Mouse (Mus musculus) layer of hippocampus, postnatal 14 days (tissue): Measurements from ENCODE around the gene Vmn1r52. TPM values are rescaled to one million over a fixed set of nuclear protein-coding genes. Genes with fewer than 3 reads are reported as not detected.
"Not testable (repeated sequence)": the region's sequence is repeated elsewhere in the genome, so short reads cannot be mapped to it uniquely, and the experiment has no call there.

Experiments used
- DNase-seq, 2 experiments: peaks; one replicate each; pipeline ENCODE4 v3.0.0; 2021 to 2022; ENCODE audit warnings: low spot score in 2 of 2, mixed read lengths in 1 of 2
- long read RNA-seq, 2 experiments: library from polyadenylated mRNA; stranded (forward); transcript quantifications; one replicate each; pipeline ENCODE4 v2.0.0; 2021
- total RNA-seq, 2 experiments: library from RNA; stranded (reverse); gene quantifications; 2 replicates each; pipeline ENCODE4 v1.2.3; 2021

The Vmn1r52 gene
- not detected for total RNA-seq
- long read RNA-seq, experiment 1 = 0 reads
- long read RNA-seq, experiment 2 = 0 reads

DNA sequence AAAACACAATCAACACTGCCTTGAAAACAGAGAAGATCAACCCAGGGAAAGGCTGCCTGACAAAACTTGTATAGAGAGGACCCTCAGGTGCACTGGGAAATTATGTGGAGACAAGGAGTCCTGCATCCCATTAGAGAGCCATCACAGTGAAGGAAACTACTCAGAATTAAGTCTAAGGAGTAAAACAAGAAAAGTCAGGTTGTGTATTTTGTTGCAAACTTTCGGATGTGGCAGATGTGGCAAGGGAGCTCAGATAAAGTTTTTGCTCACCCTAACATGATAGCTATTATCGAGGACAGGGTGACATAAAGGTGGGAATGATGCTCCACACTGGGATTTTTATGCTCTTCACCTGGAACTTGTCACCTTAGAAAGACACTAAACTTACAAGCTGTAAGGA lies at the start of gene Vmn1r52:
Vmn1r52 (plus strand) TSS at position 301 of the 400 bp plus-strand sequence.
- DNase-seq = no peak

- no peak for DNase-seq
Observed at GRCm38 (mm10) chr6:90160139-90160538, 14.5 kb upstream of the Vmn1r52 start.

- not testable (repeated sequence) for DNase-seq
Observed at GRCm38 (mm10) chr6:90202493-90202892, 27.9 kb downstream of the Vmn1r52 start, which contains the start of gene V1ra8. TSS of gene V1ra8 (plus strand) at chr6:90202793.

DNA sequence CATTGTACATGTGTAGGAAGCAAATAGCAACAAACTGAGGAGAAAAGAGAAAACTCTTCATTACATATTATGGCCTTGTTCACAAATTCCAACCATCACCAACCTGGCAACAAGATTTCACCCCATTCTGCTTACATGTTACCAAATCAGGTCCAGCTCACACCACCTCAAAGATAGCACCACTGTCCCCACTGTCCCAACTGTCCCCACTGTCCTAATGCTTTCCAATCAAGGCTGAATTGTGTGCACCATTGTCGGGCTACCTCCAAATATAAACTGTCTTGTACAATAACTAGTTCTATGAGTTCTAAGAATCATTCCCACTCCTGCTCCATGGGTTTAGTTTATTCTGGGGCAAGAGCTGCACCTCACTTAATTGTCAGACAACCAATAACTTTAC lies 49.7 kb downstream of the Vmn1r52 start, which contains the start of gene Vmn1r53:
Vmn1r53 (minus strand) TSS at position 101 of the 400 bp plus-strand sequence.
- no peak for DNase-seq

Other genes starting within 250 kb of the Vmn1r52 start
- gene Vmn1r45, start 234.2 kb upstream of the Vmn1r52 start, total RNA-seq = not detected
- gene Vmn1r46, start 205.5 kb upstream of the Vmn1r52 start, total RNA-seq = not detected
- not detected for gene Vmn1r47, start 158.7 kb upstream of the Vmn1r52 start, total RNA-seq
- gene Vmn1r48, start 138.0 kb upstream of the Vmn1r52 start, total RNA-seq = not detected
- gene Vmn1r49, start 96.3 kb upstream of the Vmn1r52 start, total RNA-seq = not detected
- gene Vmn1r50, start 73.4 kb upstream of the Vmn1r52 start, total RNA-seq = not detected
- gene Vmn1r51, start 52.2 kb upstream of the Vmn1r52 start, total RNA-seq = not detected
- gene V1ra8, start 28.0 kb downstream of the Vmn1r52 start, total RNA-seq = not detected
- gene Vmn1r53, start 49.6 kb downstream of the Vmn1r52 start, total RNA-seq = not detected
- not detected for gene Vmn1r54, start 71.5 kb downstream of the Vmn1r52 start, total RNA-seq
- gene BC048671, start 126.4 kb downstream of the Vmn1r52 start, total RNA-seq = not detected
- gene Chst13, start 150.4 kb downstream of the Vmn1r52 start, total RNA-seq = not detected
- not detected for gene Uroc1, start 158.5 kb downstream of the Vmn1r52 start, total RNA-seq
- 10 to 100 TPM; 25.2 to 29.8 TPM for gene Zxdc, start 194.7 kb downstream of the Vmn1r52 start, total RNA-seq